Mouse (Mus musculus) olfactory bulb, adult 2 months (tissue): ENCODE measurements around the gene Pax8. TPM values are rescaled to one million over a fixed set of nuclear protein-coding genes. Genes with fewer than 3 reads are reported as not detected.
A peak's percentile ranks its signal among the peaks of the same experiment; 100 is the strongest.

ENCODE experiments used
- H3K27ac ChIP-seq: fragments of 200-500 bp; 2 replicates; pipeline ENCODE4 v1.5.1; 2012; ENCODE audit warnings: low read depth, low read length; ENCODE audit not compliant: insufficient read depth
- H3K4me1 ChIP-seq: fragments of 200-500 bp; 2 replicates; pipeline ENCODE4 v1.6.1; 2012; ENCODE audit warnings: low read length; ENCODE audit not compliant: control insufficient read depth, insufficient read depth
- H3K4me3 ChIP-seq: fragments of 200-500 bp; 2 replicates; pipeline ENCODE4 v1.5.1; 2012; ENCODE audit warnings: mild to moderate bottlenecking, low read depth, low read length, moderate library complexity; ENCODE audit not compliant: insufficient read depth
- CTCF ChIP-seq: fragments of 200-500 bp; IDR thresholded peaks from 2 replicates; pipeline ENCODE4 v1.5.1; 2012; ENCODE audit warnings: low read depth, mild to moderate bottlenecking, low read length, moderate library complexity; ENCODE audit not compliant: insufficient read depth
- POLR2A ChIP-seq: fragments of 200-500 bp; IDR thresholded peaks from 2 replicates; pipeline ENCODE4 v1.6.1; 2012; ENCODE audit warnings: mild to moderate bottlenecking, low read depth, low read length, moderate library complexity; ENCODE audit not compliant: insufficient read depth
- WGBS: fragments of 180-500 bp; shearing (Covaris S2); methylation state at CpG from one replicate; pipeline ENCODE4 v1.1.7; 2018; 5-methylcytosine and 5-hydroxymethylcytosine counted together
- polyA plus RNA-seq: library from polyadenylated mRNA; stranded (reverse); fragments of >200 nt; gene quantifications from 2 replicates; pipeline ENCODE4 v1.2.4, GENCODE M21; 2012; ENCODE audit warnings: low replicate concordance; ENCODE audit not compliant: missing spikeins, insufficient read depth, insufficient read length

The Pax8 gene
- not detected in 2 replicates for polyA plus RNA-seq

DNA sequence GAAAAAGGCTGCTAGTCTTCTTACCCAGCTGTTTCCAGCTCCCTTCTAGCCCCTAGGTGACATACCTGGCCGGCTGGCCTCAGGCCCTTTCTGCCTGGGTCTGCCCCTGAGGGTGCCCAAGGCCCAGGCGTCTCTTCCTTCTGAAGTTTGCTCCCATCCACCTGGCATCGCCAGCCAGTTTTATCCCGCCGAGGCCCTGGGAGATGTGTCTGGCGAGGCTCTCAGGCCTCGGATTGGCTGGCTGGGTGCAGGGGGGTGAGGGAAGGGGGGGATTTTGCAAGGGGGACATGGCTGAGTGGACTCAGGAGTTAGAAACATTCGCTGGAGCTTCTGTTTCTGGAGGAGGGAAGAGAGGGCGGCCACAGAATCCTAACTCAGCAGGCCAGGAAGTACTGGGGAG is at the start of gene Pax8:
Pax8 (minus strand) TSS at position 180 of the 400 bp plus-strand sequence.
- WGBS, result 61% methylated on average over 9 of the region's 9 CpGs
- TF ChIP-seq CTCF (no peak), POLR2A (no peak)
- H3K27ac ChIP-seq, result no peak within 1 kb of the TSS
- H3K4me3 ChIP-seq, result no peak within 1 kb of the TSS
- peaks cover 12% of the 10 kb centered on the region for H3K4me1 ChIP-seq

DNA sequence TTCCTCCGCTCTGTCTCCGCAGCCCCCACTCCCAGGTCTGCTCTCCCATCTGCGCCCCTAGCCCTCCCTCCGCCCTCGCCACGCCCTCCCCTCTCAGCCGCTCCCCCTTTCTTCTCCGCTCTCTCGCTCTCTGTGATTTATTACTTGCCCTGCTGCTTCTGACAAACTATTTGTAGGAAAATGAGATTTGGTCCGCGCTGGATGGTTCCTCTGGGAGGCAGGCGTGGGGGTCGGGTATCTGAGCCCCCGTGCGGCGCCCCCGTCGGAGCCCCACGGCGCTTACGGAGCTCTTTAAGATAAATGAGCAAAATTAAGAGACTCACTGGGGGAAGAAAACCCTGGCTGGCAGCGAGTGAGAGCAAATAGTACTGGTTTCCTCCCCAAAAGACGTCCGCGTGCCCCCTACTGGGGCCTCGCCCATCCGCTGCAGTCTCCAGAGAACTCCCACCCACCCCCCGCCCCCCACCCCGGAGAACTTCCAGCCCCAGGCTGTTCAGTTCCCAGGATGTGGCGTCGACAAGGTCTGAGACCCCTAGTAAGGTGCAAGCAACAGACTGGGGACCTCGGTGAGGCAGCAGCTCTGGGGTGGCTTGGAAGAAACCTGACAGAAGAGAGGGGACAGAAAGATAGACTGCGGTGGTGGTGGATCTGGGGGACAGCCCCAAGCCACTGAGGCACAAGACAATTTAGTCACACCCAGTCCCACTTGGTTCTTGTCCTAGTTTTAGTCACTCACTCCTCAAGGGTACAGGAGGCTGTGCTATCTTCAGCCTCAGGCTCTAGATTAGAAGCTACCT is 46.2 kb upstream of the Pax8 start:
- TF ChIP-seq POLR2A (no peak), CTCF (no peak)
- 1% methylated on average over 33 of the region's 33 CpGs for WGBS
- Histone ChIP-seq H3K4me3 (peak overlapping the region; percentile 50), H3K27ac (no peak overlapping the region), H3K4me1 (peaks cover 4% of the 10 kb centered on the region; the same call in 1 of the 2 replicates)

DNA sequence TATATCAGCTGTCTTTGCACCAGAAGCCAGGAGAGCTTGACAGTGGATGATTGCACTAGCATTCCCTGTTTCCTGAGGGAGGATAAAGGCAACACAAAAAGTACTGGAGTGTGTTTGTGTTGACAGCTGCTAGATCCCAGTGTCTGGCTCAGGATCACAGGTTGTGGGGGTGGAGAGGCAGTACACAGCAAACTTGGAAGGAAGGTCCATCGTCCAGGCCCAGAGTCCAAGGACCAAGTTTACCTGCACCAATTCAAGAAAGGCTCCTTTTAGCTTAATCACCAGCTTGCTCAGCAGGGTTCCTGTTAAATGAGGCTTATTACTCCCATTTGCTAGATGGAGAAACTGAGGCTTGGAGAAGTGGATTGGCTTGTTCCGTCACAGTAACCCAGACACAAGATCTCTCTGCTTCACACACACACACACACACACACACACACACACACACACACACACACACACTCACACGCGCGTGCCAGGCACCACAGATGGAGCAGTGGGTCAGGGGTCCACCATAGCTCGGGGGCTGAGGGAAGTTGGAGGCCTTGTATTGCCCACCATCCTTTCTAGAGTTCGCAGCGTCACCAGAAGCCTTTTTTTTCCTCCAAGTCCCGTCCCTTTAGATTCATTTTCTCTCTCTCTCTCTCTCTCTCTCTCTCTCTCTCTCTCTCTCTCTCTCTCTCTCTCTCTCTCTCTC is 45.3 kb upstream of the Pax8 start:
- H3K4me1 ChIP-seq, result peaks cover 4% of the 10 kb centered on the region; the same call in 1 of the 2 replicates
- 43% methylated on average over 9 of the region's 9 CpGs for WGBS
- TF ChIP-seq POLR2A, result no peak
- TF ChIP-seq CTCF, result no peak
- no peak overlapping the region for H3K4me3 ChIP-seq
- no peak overlapping the region for H3K27ac ChIP-seq

DNA sequence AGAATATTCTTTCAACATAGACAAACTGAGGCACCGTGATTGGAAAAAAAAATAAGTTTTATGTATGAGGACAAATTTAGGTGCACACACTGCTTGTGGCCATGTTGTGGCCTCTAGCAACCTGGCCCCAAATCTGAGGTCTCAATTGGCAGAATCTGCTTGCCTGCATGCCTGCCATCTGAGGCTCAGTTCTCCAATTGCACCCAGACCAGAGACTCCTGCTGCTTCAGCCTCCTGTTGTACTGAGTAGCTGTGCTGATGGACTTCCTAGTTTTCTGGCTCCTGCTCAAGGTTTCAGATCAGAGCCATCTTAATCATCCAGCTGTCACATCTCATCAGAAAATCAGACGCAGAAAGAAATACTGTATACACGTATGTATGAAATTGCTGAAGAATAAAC is 41.5 kb upstream of the Pax8 start:
- WGBS, result 94% methylated on average over 3 of the region's 3 CpGs
- TF ChIP-seq POLR2A (no peak), CTCF (no peak)
- Histone ChIP-seq H3K4me1 (peaks cover 4% of the 10 kb centered on the region; the same call in 1 of the 2 replicates), H3K4me3 (no peak overlapping the region), H3K27ac (no peak overlapping the region)

DNA sequence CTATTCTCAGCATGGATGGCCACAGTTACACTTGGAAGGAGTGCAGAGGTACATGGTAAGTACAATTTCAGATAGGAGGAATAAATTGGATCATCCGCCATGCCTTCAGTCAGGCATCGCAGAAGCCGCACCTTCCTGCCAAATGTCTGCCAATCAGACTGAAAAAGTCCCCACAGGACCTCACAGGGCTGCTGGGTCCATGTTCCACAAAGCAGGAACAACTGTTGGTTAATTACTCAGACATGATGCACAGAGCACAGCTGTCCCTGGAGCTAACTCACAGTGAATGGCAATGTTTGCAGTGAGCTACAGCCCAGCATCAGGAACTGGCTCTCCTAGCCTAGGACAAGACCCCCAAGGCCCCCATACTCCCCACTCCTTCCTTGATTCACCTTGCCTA is 32.0 kb upstream of the Pax8 start:
- Histone ChIP-seq H3K4me1 (peaks cover 4% of the 10 kb centered on the region; the same call in 1 of the 2 replicates), H3K27ac (no peak overlapping the region), H3K4me3 (no peak overlapping the region)
- WGBS, result 57% methylated on average over 3 of the region's 3 CpGs
- TF ChIP-seq CTCF (no peak), POLR2A (no peak)

GRCm38 (mm10) chr2:24502963-24503471 is 27.6 kb upstream of the Pax8 start:
- WGBS, result 49% methylated on average over 5 of the region's 5 CpGs
- Histone ChIP-seq H3K4me3 (no peak overlapping the region), H3K27ac (no peak overlapping the region), H3K4me1 (peaks cover 4% of the 10 kb centered on the region; the same call in 1 of the 2 replicates)
- no peak for TF ChIP-seq POLR2A
- TF ChIP-seq CTCF, result no peak

GRCm38 (mm10) chr2:24500921-24501320 is 25.5 kb upstream of the Pax8 start:
- Histone ChIP-seq H3K27ac (no peak overlapping the region), H3K4me3 (no peak overlapping the region), H3K4me1 (peaks cover 4% of the 10 kb centered on the region; the same call in 1 of the 2 replicates)
- 84% methylated on average over 2 of the region's 2 CpGs for WGBS
- TF ChIP-seq CTCF (no peak), POLR2A (no peak)

- no peak overlapping the region for H3K4me3 ChIP-seq
- no peaks in the 10 kb centered on the region for H3K4me1 ChIP-seq
- 51% methylated on average over 6 of the region's 6 CpGs for WGBS
- H3K27ac ChIP-seq, result no peak overlapping the region
- TF ChIP-seq POLR2A, result no peak
Measured at GRCm38 (mm10) chr2:24490564-24490963, 15.2 kb upstream of the Pax8 start.

DNA sequence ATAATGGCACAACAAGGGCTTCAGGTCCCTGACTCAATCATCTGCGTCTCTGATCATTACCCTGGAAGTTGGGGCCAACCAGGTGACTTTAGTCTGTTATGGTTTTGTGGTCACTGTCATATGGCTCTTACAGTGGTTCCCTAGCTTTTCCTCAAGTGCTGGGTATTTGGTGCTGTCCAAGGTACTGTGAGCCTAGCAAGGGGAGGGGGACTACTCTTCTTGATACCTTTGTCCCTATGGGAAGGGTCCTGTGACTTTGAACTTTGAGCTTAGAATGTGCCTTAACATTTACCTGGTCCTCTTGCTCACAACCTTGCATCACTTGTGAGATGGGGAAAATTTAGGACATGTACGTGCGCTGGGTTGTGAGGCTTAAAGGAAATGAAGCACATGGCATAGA is 13.3 kb upstream of the Pax8 start:
- WGBS, result 77% methylated on average over 3 of the region's 3 CpGs

More for the DNA sequence above, 13.3 kb upstream of the Pax8 start:
- TF ChIP-seq POLR2A, result no peak
- no peak for TF ChIP-seq CTCF
- Histone ChIP-seq H3K4me3 (no peak overlapping the region), H3K27ac (no peak overlapping the region), H3K4me1 (no peaks in the 10 kb centered on the region)
